Mouse (Mus musculus): Measurements from ENCODE around the gene Sstr2.

DNA sequence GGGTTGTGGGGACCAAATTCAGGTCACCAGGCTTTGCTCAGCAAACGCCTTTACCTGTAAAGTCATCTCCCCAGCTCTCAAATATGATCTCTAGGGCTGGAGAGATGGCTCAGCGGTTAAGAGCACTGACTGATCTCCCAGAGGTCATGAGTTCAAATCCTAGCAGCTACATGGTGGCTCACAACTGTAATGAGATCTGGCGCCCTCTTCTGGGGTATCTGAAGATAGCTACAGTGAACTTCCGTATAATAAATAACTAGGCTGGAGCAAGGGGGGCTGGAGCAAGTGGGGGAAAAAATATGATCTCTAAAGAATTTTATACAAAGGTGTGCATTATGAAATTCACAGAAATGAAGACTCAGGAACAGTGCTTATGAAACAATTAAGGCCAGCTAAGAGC lies 8.6 kb downstream of the Sstr2 start:
- TF ChIP-seq CTCF (IDR thresholded peaks at IDR 0.05; ENCODE audit: control insufficient read depth, insufficient read depth, insufficient read length) (no peak), USF1 (IDR thresholded peaks at IDR 0.05; ENCODE audit: low read depth) (no peak), CEBPB (IDR thresholded peaks at IDR 0.05; ENCODE audit: low read depth) (no peak), MYOD1 (IDR thresholded peaks at IDR 0.05; ENCODE audit: control insufficient read depth, insufficient read length, low read depth) (no peak), MAX (IDR thresholded peaks at IDR 0.05) (no peak), MYOG (IDR thresholded peaks at IDR 0.05; ENCODE audit: control insufficient read depth, extremely low read depth, insufficient read length) (no peak)

Measured in C2C12 (cell line).